Mouse (Mus musculus): Measurements from ENCODE around the gene Vmn1r77.

GRCm38 (mm10) chr7:12013106-12013505, 23.4 kb upstream of the Vmn1r77 start:
- no peak for TF ChIP-seq CTCF (IDR thresholded peaks at IDR 0.05; ENCODE audit: control insufficient read depth, insufficient read depth, low read length)
- no peak for TF ChIP-seq POLR2A (IDR thresholded peaks at IDR 0.05; ENCODE audit: borderline replicate concordance, control insufficient read depth, low read depth, low read length)
